Mouse (Mus musculus): ENCODE results near the gene Coro2b. TPM values are rescaled to one million over a fixed set of nuclear protein-coding genes. Genes with fewer than 3 reads are reported as not detected.

Gene Coro2b
- polyA plus RNA-seq, 1 experiment: 12.1 TPM

GRCm38 (mm10) chr9:62491104-62491503 lies 45.7 kb downstream of the Coro2b start:
- Histone ChIP-seq H3K27ac (ENCODE audit: insufficient read depth, low read length) (no peak overlapping the region), H3K4me3 (ENCODE audit: insufficient read depth, low read length) (no peak overlapping the region), H3K4me1 (ENCODE audit: control insufficient read depth, insufficient read depth, low read length) (no peaks in the 10 kb centered on the region)
- TF ChIP-seq POLR2A (IDR thresholded peaks at IDR 0.05; ENCODE audit: low read depth, low read length): no peak
- no peak for TF ChIP-seq CTCF (IDR thresholded peaks at IDR 0.05; ENCODE audit: borderline replicate concordance, insufficient read depth, low read length)

- Histone ChIP-seq H3K4me1 (ENCODE audit: control insufficient read depth, insufficient read depth, low read length) (no peaks in the 10 kb centered on the region), H3K27ac (ENCODE audit: insufficient read depth, low read length) (no peak overlapping the region), H3K4me3 (ENCODE audit: insufficient read depth, low read length) (no peak overlapping the region)
- TF ChIP-seq POLR2A (IDR thresholded peaks at IDR 0.05; ENCODE audit: low read depth, low read length) (no peak), CTCF (IDR thresholded peaks at IDR 0.05; ENCODE audit: borderline replicate concordance, insufficient read depth, low read length) (no peak)
These were observed 52.7 kb downstream of the Coro2b start for GRCm38 (mm10) chr9:62484107-62484506.

- H3K4me3 ChIP-seq (ENCODE audit: insufficient read depth, low read length): no peak overlapping the region
- H3K27ac ChIP-seq (ENCODE audit: insufficient read depth, low read length): no peak overlapping the region
- H3K4me1 ChIP-seq (ENCODE audit: control insufficient read depth, insufficient read depth, low read length): no peaks in the 10 kb centered on the region
- no peak for TF ChIP-seq POLR2A (IDR thresholded peaks at IDR 0.05; ENCODE audit: low read depth, low read length)
- TF ChIP-seq CTCF (IDR thresholded peaks at IDR 0.05; ENCODE audit: borderline replicate concordance, insufficient read depth, low read length): no peak
These were observed 54.1 kb downstream of the Coro2b start for GRCm38 (mm10) chr9:62482788-62483187.

- Histone ChIP-seq H3K27ac (ENCODE audit: insufficient read depth, low read length) (no peak overlapping the region), H3K4me1 (ENCODE audit: control insufficient read depth, insufficient read depth, low read length) (no peaks in the 10 kb centered on the region; the same call in 1 of the 2 replicates), H3K4me3 (ENCODE audit: insufficient read depth, low read length) (no peak overlapping the region)
- TF ChIP-seq POLR2A (IDR thresholded peaks at IDR 0.05; ENCODE audit: low read depth, low read length) (no peak), CTCF (IDR thresholded peaks at IDR 0.05; ENCODE audit: borderline replicate concordance, insufficient read depth, low read length) (no peak)
These were observed 55.8 kb downstream of the Coro2b start for GRCm38 (mm10) chr9:62480898-62481642.

- no peaks in the 10 kb centered on the region; the same call in 1 of the 2 replicates for H3K4me1 ChIP-seq (ENCODE audit: control insufficient read depth, insufficient read depth, low read length)
- no peak overlapping the region for H3K27ac ChIP-seq (ENCODE audit: insufficient read depth, low read length)
- H3K4me3 ChIP-seq (ENCODE audit: insufficient read depth, low read length): no peak overlapping the region
- TF ChIP-seq CTCF (IDR thresholded peaks at IDR 0.05; ENCODE audit: borderline replicate concordance, insufficient read depth, low read length): no peak
- TF ChIP-seq POLR2A (IDR thresholded peaks at IDR 0.05; ENCODE audit: low read depth, low read length): no peak
These were observed 56.7 kb downstream of the Coro2b start for GRCm38 (mm10) chr9:62480149-62480548.

GRCm38 (mm10) chr9:62476782-62477487 lies 59.9 kb downstream of the Coro2b start:
- Histone ChIP-seq H3K4me1 (ENCODE audit: control insufficient read depth, insufficient read depth, low read length) (no peaks in the 10 kb centered on the region; the same call in 1 of the 2 replicates), H3K27ac (ENCODE audit: insufficient read depth, low read length) (no peak overlapping the region), H3K4me3 (ENCODE audit: insufficient read depth, low read length) (no peak overlapping the region)
- TF ChIP-seq POLR2A (IDR thresholded peaks at IDR 0.05; ENCODE audit: low read depth, low read length) (no peak), CTCF (IDR thresholded peaks at IDR 0.05; ENCODE audit: borderline replicate concordance, insufficient read depth, low read length) (no peak)

- TF ChIP-seq POLR2A (IDR thresholded peaks at IDR 0.05; ENCODE audit: low read depth, low read length) (no peak), CTCF (IDR thresholded peaks at IDR 0.05; ENCODE audit: borderline replicate concordance, insufficient read depth, low read length) (no peak)
- Histone ChIP-seq H3K4me1 (ENCODE audit: control insufficient read depth, insufficient read depth, low read length) (no peaks in the 10 kb centered on the region; the same call in 1 of the 2 replicates), H3K4me3 (ENCODE audit: insufficient read depth, low read length) (no peak overlapping the region), H3K27ac (ENCODE audit: insufficient read depth, low read length) (no peak overlapping the region)
These were observed 62.6 kb downstream of the Coro2b start for GRCm38 (mm10) chr9:62474206-62474605.

- no peaks in the 10 kb centered on the region for H3K4me1 ChIP-seq (ENCODE audit: control insufficient read depth, insufficient read depth, low read length)
- no peak overlapping the region for H3K27ac ChIP-seq (ENCODE audit: insufficient read depth, low read length)
- no peak overlapping the region for H3K4me3 ChIP-seq (ENCODE audit: insufficient read depth, low read length)
- no peak for TF ChIP-seq POLR2A (IDR thresholded peaks at IDR 0.05; ENCODE audit: low read depth, low read length)
- no peak for TF ChIP-seq CTCF (IDR thresholded peaks at IDR 0.05; ENCODE audit: borderline replicate concordance, insufficient read depth, low read length)
These were observed 65.2 kb downstream of the Coro2b start for GRCm38 (mm10) chr9:62471541-62472189.

GRCm38 (mm10) chr9:62471041-62471440 lies 65.8 kb downstream of the Coro2b start:
- Histone ChIP-seq H3K4me1 (ENCODE audit: control insufficient read depth, insufficient read depth, low read length) (no peaks in the 10 kb centered on the region), H3K27ac (ENCODE audit: insufficient read depth, low read length) (no peak overlapping the region), H3K4me3 (ENCODE audit: insufficient read depth, low read length) (no peak overlapping the region)
- TF ChIP-seq POLR2A (IDR thresholded peaks at IDR 0.05; ENCODE audit: low read depth, low read length): no peak
- no peak for TF ChIP-seq CTCF (IDR thresholded peaks at IDR 0.05; ENCODE audit: borderline replicate concordance, insufficient read depth, low read length)

Data from embryonic fibroblast, embryonic 13.5 days (primary cell).